In genomic region chr7:143070506-143071070, GRCm38 (mm10) we compare ENCODE assay signal across 8 mouse cellular contexts. TPM values are rescaled to one million over a fixed set of nuclear protein-coding genes. Genes with fewer than 3 reads are reported as not detected.
DNase-seq lines count a peak whose midpoint lies in the region; ATAC-seq and TF ChIP-seq lines count a peak whose summit lies in the region.

No protein-coding gene starts in this region.

- peaks cover 35% of the 10 kb centered on the region for H3K36me3 ChIP-seq in kidney, embryonic 14.5 days (ENCODE audit: control insufficient read depth, insufficient read depth, low read length)
- peaks cover 23% of the 10 kb centered on the region for H3K36me3 ChIP-seq in hindbrain, embryonic 13.5 days
- peaks cover 16% of the 10 kb centered on the region for H3K36me3 ChIP-seq in midbrain, embryonic 14.5 days (ENCODE audit: control insufficient read depth, insufficient read depth, low read length)

- H3K4me3 ChIP-seq in kidney, embryonic 14.5 days (ENCODE audit: low read length), result peak overlapping the region; percentile 89
- peak overlapping the region; percentile 84 for H3K4me3 ChIP-seq in cortical plate, adult 2 months (ENCODE audit: insufficient read depth, low read length)
- peak overlapping the region; percentile 84 for H3K4me3 ChIP-seq in hindbrain, embryonic 13.5 days
- peak overlapping the region; percentile 83 for H3K4me3 ChIP-seq in midbrain, embryonic 14.5 days (replicated peaks; ENCODE audit: low read depth, low read length)

- peak overlapping the region; percentile 93 for H3K4me2 ChIP-seq in kidney, embryonic 14.5 days (replicated peaks; ENCODE audit: low read depth, low read length)
- H3K4me2 ChIP-seq in hindbrain, embryonic 13.5 days, result peak overlapping the region; percentile 100
- H3K4me2 ChIP-seq in midbrain, embryonic 14.5 days (ENCODE audit: low read length), result peak overlapping the region; percentile 98

- H3K27me3 ChIP-seq in kidney, embryonic 14.5 days (ENCODE audit: control insufficient read depth, insufficient read depth, low read length), result no peaks in the 10 kb centered on the region
- H3K27me3 ChIP-seq in hindbrain, embryonic 13.5 days, result no peaks in the 10 kb centered on the region
- H3K27me3 ChIP-seq in midbrain, embryonic 14.5 days (ENCODE audit: control insufficient read depth, insufficient read depth, low read length), result no peaks in the 10 kb centered on the region

- H3K9ac ChIP-seq in kidney, embryonic 14.5 days (ENCODE audit: low read depth, low read length), result peak overlapping the region; percentile 88
- H3K9ac ChIP-seq in hindbrain, embryonic 13.5 days, result peak overlapping the region; percentile 91
- H3K9ac ChIP-seq in midbrain, embryonic 14.5 days (replicated peaks; ENCODE audit: low read length), result peak overlapping the region; percentile 90

- TF ChIP-seq POLR2A in cortical plate, adult 2 months (IDR thresholded peaks at IDR 0.05; ENCODE audit: extremely low read depth, insufficient read depth, low read length), result no peak

- TF ChIP-seq CTCF in cortical plate, adult 2 months (IDR thresholded peaks at IDR 0.05; ENCODE audit: extremely low read depth, insufficient read depth, low read length), result no peak

- ATAC-seq in kidney, embryonic 14.5 days (ENCODE audit: low FRiP score, low TSS enrichment), result no peak
- ATAC-seq in hindbrain, embryonic 13.5 days (ENCODE audit: low FRiP score), result no peak
- ATAC-seq in midbrain, embryonic 14.5 days (ENCODE audit: low FRiP score, low TSS enrichment), result no peak
- ATAC-seq in erythroid progenitor cell, adult 5-6 weeks (replicated peaks; ENCODE audit: low FRiP score, poor library complexity, severe bottlenecking), result no peak

- DNase-seq in kidney, postnatal 36 days, result no peak
- DNase-seq in midbrain, embryonic 14.5 days, result no peak
- DNase-seq in adrenal gland, adult 8-10 months, result no peak
- DNase-seq in testis, postnatal 10 days (ENCODE audit: low spot score), result no peak

- peaks cover 9% of the 10 kb centered on the region for H3K4me1 ChIP-seq in kidney, embryonic 14.5 days (ENCODE audit: control insufficient read depth, insufficient read depth, low read length)
- H3K4me1 ChIP-seq in cortical plate, adult 2 months (ENCODE audit: control insufficient read depth, insufficient read depth, low read length), result peaks cover 2% of the 10 kb centered on the region; the same call in 1 of the 2 replicates
- H3K4me1 ChIP-seq in hindbrain, embryonic 13.5 days (replicated peaks), result peaks cover 32% of the 10 kb centered on the region
- H3K4me1 ChIP-seq in midbrain, embryonic 14.5 days (ENCODE audit: control insufficient read depth, insufficient read depth, low read length), result peaks cover 20% of the 10 kb centered on the region

- no peak overlapping the region for H3K27ac ChIP-seq in kidney, embryonic 14.5 days (ENCODE audit: low read depth, low read length)
- H3K27ac ChIP-seq in cortical plate, adult 2 months (ENCODE audit: insufficient read depth, low read length), result no peak overlapping the region
- H3K27ac ChIP-seq in hindbrain, embryonic 13.5 days, result no peak overlapping the region
- H3K27ac ChIP-seq in midbrain, embryonic 14.5 days (replicated peaks; ENCODE audit: low read depth, low read length), result no peak overlapping the region

- H3K9me3 ChIP-seq in kidney, embryonic 14.5 days (ENCODE audit: control insufficient read depth, low read length), result no peaks in the 10 kb centered on the region
- no peaks in the 10 kb centered on the region for H3K9me3 ChIP-seq in hindbrain, embryonic 13.5 days
- no peaks in the 10 kb centered on the region for H3K9me3 ChIP-seq in midbrain, embryonic 14.5 days (ENCODE audit: control insufficient read depth, low read length)

- WGBS in kidney, embryonic 14.5 days, result 93% methylated on average over 10 of the region's 10 CpGs
- WGBS in hindbrain, embryonic 13.5 days, result 89% methylated on average over 10 of the region's 10 CpGs
- 90% methylated on average over 10 of the region's 10 CpGs for WGBS in midbrain, embryonic 14.5 days

RNA-seq across cellular contexts. Expression of gene Tssc4, which starts 1.5 kb away (rescaled TPM):
- polyA plus RNA-seq in kidney, embryonic 14.5 days (2014; fragmentation: Nextera tagmentation; extraction: Ambion mirVana), result 74.4 and 95.1 TPM in 2 replicates
- polyA plus RNA-seq in cortical plate, adult 2 months (2012; rRNA removed), result 71.6 and 74.4 TPM in 2 replicates
- 90.8 and 99.3 TPM in 2 replicates for polyA plus RNA-seq in hindbrain, embryonic 13.5 days (2015; fragmentation: Nextera tagmentation; extraction: Ambion mirVana)
- polyA plus RNA-seq in midbrain, embryonic 14.5 days (2014; fragmentation: Nextera tagmentation; extraction: Ambion mirVana), result 70.4 and 102 TPM in 2 replicates
- 10 to 100 TPM; 26.5 to 36.9 (median 33.5) TPM for total RNA-seq in adrenal gland, adult 8-10 months (2022)
- 10.9 and 13.7 TPM in 2 replicates for total RNA-seq in erythroid progenitor cell, adult 5-6 weeks (2015; ENCODE audit: low replicate concordance)
- 6.2 and 21.0 TPM in 2 replicates for total RNA-seq in erythroid progenitor cell, adult 5-6 weeks (2017; ENCODE audit: low replicate concordance)

RNA-seq across cellular contexts. Expression of gene Cd81, which starts 18.0 kb away (rescaled TPM):
- polyA plus RNA-seq in kidney, embryonic 14.5 days (2014; fragmentation: Nextera tagmentation; extraction: Ambion mirVana), result 477 and 494 TPM in 2 replicates
- polyA plus RNA-seq in cortical plate, adult 2 months (2012; rRNA removed), result 638 and 653 TPM in 2 replicates
- polyA plus RNA-seq in hindbrain, embryonic 13.5 days (2015; fragmentation: Nextera tagmentation; extraction: Ambion mirVana), result 322 and 332 TPM in 2 replicates
- polyA plus RNA-seq in midbrain, embryonic 14.5 days (2014; fragmentation: Nextera tagmentation; extraction: Ambion mirVana), result 316 and 322 TPM in 2 replicates
- total RNA-seq in adrenal gland, adult 8-10 months (2022), result 100 to 1,000 TPM; 689 to 780 (median 728) TPM
- total RNA-seq in erythroid progenitor cell, adult 5-6 weeks (2015; ENCODE audit: low replicate concordance), result 102 and 110 TPM in 2 replicates
- 92.2 and 202 TPM in 2 replicates for total RNA-seq in erythroid progenitor cell, adult 5-6 weeks (2017; ENCODE audit: low replicate concordance)

RNA-seq across cellular contexts. Expression of gene Trpm5, which starts 23.9 kb away (rescaled TPM):
- 4.4 and 4.9 TPM in 2 replicates for polyA plus RNA-seq in kidney, embryonic 14.5 days (2014; fragmentation: Nextera tagmentation; extraction: Ambion mirVana)
- not detected in 2 replicates for polyA plus RNA-seq in cortical plate, adult 2 months (2012; rRNA removed)
- polyA plus RNA-seq in hindbrain, embryonic 13.5 days (2015; fragmentation: Nextera tagmentation; extraction: Ambion mirVana), result 1.4 and 1.9 TPM in 2 replicates
- 0.40 and 1.3 TPM in 2 replicates for polyA plus RNA-seq in midbrain, embryonic 14.5 days (2014; fragmentation: Nextera tagmentation; extraction: Ambion mirVana)
- total RNA-seq in adrenal gland, adult 8-10 months (2022), result under 1 TPM; 0.17 to 0.32 (median 0.27) TPM
- total RNA-seq in erythroid progenitor cell, adult 5-6 weeks (2015; ENCODE audit: low replicate concordance), result not detected in 2 replicates
- total RNA-seq in erythroid progenitor cell, adult 5-6 weeks (2017; ENCODE audit: low replicate concordance), result not detected in 2 replicates

RNA-seq across cellular contexts. Expression of gene Kcnq1, which starts 35.6 kb away (rescaled TPM):
- 4.0 and 5.4 TPM in 2 replicates for polyA plus RNA-seq in kidney, embryonic 14.5 days (2014; fragmentation: Nextera tagmentation; extraction: Ambion mirVana)
- polyA plus RNA-seq in cortical plate, adult 2 months (2012; rRNA removed), result 0.62 and 0.79 TPM in 2 replicates
- 1.3 and 1.7 TPM in 2 replicates for polyA plus RNA-seq in hindbrain, embryonic 13.5 days (2015; fragmentation: Nextera tagmentation; extraction: Ambion mirVana)
- polyA plus RNA-seq in midbrain, embryonic 14.5 days (2014; fragmentation: Nextera tagmentation; extraction: Ambion mirVana), result 1.2 and 2.0 TPM in 2 replicates
- 10 to 100 TPM in 2 of 4 experiments, 1 to 10 TPM in 2; 3.7 to 14.9 (median 9.0) TPM for total RNA-seq in adrenal gland, adult 8-10 months (2022)
- not detected in 2 replicates for total RNA-seq in erythroid progenitor cell, adult 5-6 weeks (2015; ENCODE audit: low replicate concordance)
- not detected in 2 replicates for total RNA-seq in erythroid progenitor cell, adult 5-6 weeks (2017; ENCODE audit: low replicate concordance)
